Mouse (Mus musculus): ENCODE measurements at regions not wholly inside any gene's neighbourhood (a gene's known extent, or its start where the extent isn't known, plus 50 kb on each side); places are given as distances from the start of the nearest gene placed in this dataset.

DNA sequence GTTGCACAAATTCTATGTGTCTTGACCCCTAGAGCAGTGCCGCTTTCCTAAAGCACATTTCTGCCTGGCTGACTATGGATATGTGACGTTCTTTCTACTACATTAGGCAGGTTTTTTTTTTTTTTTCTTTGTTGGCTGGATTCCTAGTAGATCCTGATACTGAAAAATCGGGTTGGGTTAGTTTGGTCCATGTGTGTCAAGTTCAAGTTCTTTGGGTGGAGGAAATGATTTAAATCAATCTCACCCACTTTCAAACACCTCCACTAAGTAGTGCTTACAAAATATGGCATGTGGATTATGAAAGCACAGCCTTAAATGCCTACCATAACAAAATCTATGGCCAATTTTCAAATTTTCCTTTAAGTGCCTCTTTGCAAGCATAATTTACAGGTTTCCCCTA lies 63.1 kb upstream of the Rasa1 start:
- Histone ChIP-seq H3K4me3 (ENCODE audit: insufficient read depth in 1 of 2, low read depth in 1 of 2, low read length in 2 of 2, poor library complexity in 1 of 2, severe bottlenecking in 1 of 2) (no peak overlapping the region), H3K4me1 (ENCODE audit: control insufficient read depth in 2 of 2, insufficient read depth in 2 of 2, low read length in 2 of 2, poor library complexity in 1 of 2) (no peaks in the 10 kb centered on the region), H3K9me3 (ENCODE audit: control insufficient read depth, insufficient read depth, low read depth, low read length) (no peaks in the 10 kb centered on the region), H3K9ac (ENCODE audit: insufficient read depth, low read depth, low read length, poor library complexity, severe bottlenecking) (no peak overlapping the region), H3K36me3 (ENCODE audit: control insufficient read depth, insufficient read depth, low read length, poor library complexity, severe bottlenecking) (no peaks in the 10 kb centered on the region), H3K27ac (ENCODE audit: insufficient read depth, low read depth, low read length, poor library complexity, severe bottlenecking) (no peak overlapping the region)
- DNase-seq (ENCODE audit: low read depth, low spot score): no peak
- TF ChIP-seq MAFK (IDR thresholded peaks at IDR 0.05; ENCODE audit: insufficient read depth, low read depth, low read length): no peak
- TF ChIP-seq ZNF384 (IDR thresholded peaks at IDR 0.05; ENCODE audit: low read depth, low read length): no peak
- TF ChIP-seq HCFC1 (IDR thresholded peaks at IDR 0.05; ENCODE audit: borderline replicate concordance, insufficient read depth, low read length): no peak
- TF ChIP-seq CHD2 (IDR thresholded peaks at IDR 0.05; ENCODE audit: low read depth, low read length): no peak
- no peak for TF ChIP-seq ZC3H11A (IDR thresholded peaks at IDR 0.05; ENCODE audit: borderline replicate concordance, low read depth, low read length)
- in situ Hi-C loops (cut with MboI; ENCODE audit: low sequenced_read_pairs in 2 of 2, unreplicated experiment in 2 of 2): no loop called here
